Mouse (Mus musculus): ENCODE measurements around the gene Mgst1. TPM values are rescaled to one million over a fixed set of nuclear protein-coding genes. Genes with fewer than 3 reads are reported as not detected.
A peak's percentile ranks its signal among the peaks of the same experiment; 100 is the strongest.

Mgst1 gene
- total RNA-seq (2014; rRNA removed), result 23.9 and 27.3 TPM in 2 replicates
- polyA plus RNA-seq (2015; fragmentation: Nextera tagmentation; extraction: Ambion mirVana), result 66.5 and 70.5 TPM in 2 replicates

GRCm38 (mm10) chr6:138139930-138140329 is at the start of gene Mgst1:
Gene Mgst1, plus strand, starts transcription at chr6:138140316.
- no peak for DNase-seq
- no peak for TF ChIP-seq CTCF (IDR thresholded peaks at IDR 0.05; ENCODE audit: low read depth)
- peak within 1 kb of the TSS; percentile 36 for H3K4me3 ChIP-seq (ENCODE audit: low read depth, low read length)
- peak within 1 kb of the TSS; percentile 56 for H3K4me2 ChIP-seq (ENCODE audit: low read depth)
- WGBS, result 1% methylated on average over 5 of the region's 5 CpGs
- no peaks in the 10 kb centered on the region for H3K9me3 ChIP-seq (ENCODE audit: low read length)
- H3K36me3 ChIP-seq (ENCODE audit: insufficient read depth), result no peaks in the 10 kb centered on the region
- ATAC-seq, result no peak
- no peaks in the 10 kb centered on the region for H3K4me1 ChIP-seq (ENCODE audit: insufficient read depth)
- H3K9ac ChIP-seq, result peak within 1 kb of the TSS; percentile 15; the same call in 1 of the 2 replicates
- H3K27ac ChIP-seq (ENCODE audit: low read depth, low read length), result no peak within 1 kb of the TSS
- H3K27me3 ChIP-seq (ENCODE audit: insufficient read depth, low read length), result no peaks in the 10 kb centered on the region

DNA sequence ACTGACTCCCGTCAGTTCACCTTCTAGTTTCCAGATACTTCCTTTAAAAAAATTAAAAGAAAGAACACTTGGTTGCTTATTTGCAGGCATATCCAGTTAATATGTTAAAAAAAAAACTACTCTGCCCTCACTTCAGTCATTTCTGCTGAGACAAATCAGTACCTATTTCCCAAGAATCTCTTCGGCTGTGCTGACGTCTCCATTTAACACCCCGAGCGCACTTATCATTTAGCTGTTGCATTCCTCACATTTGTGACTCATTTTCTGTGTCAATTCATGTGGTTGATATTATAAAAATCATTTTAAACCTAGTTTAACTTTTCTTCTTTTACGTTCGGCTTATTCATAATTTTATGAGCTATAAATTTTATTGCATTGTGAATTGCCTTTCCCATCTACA is 47.7 kb upstream of the Mgst1 start:
- Histone ChIP-seq H3K36me3 (ENCODE audit: insufficient read depth) (no peaks in the 10 kb centered on the region), H3K4me1 (ENCODE audit: insufficient read depth) (no peaks in the 10 kb centered on the region), H3K4me2 (ENCODE audit: low read depth) (no peak overlapping the region), H3K27ac (ENCODE audit: low read depth, low read length) (no peak overlapping the region), H3K9me3 (ENCODE audit: low read length) (no peaks in the 10 kb centered on the region), H3K9ac (no peak overlapping the region), H3K4me3 (ENCODE audit: low read depth, low read length) (no peak overlapping the region), H3K27me3 (ENCODE audit: insufficient read depth, low read length) (no peaks in the 10 kb centered on the region)
- DNase-seq (no peak), ATAC-seq (no peak)
- WGBS, result 87% methylated on average over 7 of the region's 7 CpGs
- no peak for TF ChIP-seq CTCF (IDR thresholded peaks at IDR 0.05; ENCODE audit: low read depth)

DNA sequence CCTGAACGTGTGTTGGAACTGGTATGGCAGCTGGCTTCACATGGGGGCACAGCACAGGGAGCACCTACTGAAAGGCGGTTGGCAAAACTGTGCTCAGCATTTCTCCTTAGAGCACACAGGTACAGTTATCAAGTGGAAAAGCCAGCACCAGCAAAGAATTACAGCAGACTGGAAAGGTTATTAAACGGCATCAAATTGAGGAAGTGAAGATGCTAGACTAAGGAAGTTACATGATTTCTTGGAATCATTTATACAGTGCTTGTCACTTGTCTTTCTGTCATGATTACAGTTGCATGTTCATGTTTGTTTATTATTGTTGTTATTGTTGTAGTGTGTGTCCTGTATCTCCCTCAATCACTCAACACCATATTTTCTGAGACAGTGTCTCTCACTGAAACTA is 45.1 kb upstream of the Mgst1 start:
- DNase-seq (no peak), ATAC-seq (no peak)
- TF ChIP-seq CTCF (IDR thresholded peaks at IDR 0.05; ENCODE audit: low read depth), result no peak
- Histone ChIP-seq H3K9me3 (ENCODE audit: low read length) (no peaks in the 10 kb centered on the region), H3K27me3 (ENCODE audit: insufficient read depth, low read length) (no peaks in the 10 kb centered on the region), H3K4me1 (ENCODE audit: insufficient read depth) (no peaks in the 10 kb centered on the region), H3K4me2 (ENCODE audit: low read depth) (no peak overlapping the region), H3K27ac (ENCODE audit: low read depth, low read length) (no peak overlapping the region), H3K9ac (no peak overlapping the region), H3K36me3 (ENCODE audit: insufficient read depth) (no peaks in the 10 kb centered on the region), H3K4me3 (ENCODE audit: low read depth, low read length) (no peak overlapping the region)
- 91% methylated on average over 3 of the region's 3 CpGs for WGBS

DNA sequence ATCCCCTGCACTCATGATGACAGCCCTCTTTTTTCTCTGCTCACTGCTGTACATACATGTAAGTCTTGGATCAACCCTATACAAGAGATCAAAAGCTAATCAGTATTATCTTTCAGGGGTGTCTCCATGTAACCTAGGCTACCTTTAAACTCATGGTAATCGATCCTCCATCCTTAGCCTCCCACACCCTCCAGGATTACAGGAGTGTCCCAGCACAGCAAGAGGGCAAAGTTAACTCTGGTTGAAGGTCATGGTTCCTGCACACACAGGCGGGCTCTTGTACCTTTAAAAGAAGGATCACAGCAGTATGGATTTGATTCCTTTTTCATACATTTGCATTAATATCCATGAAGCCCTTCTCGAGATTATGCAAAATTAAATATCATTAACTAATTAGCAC is 40.5 kb upstream of the Mgst1 start:
- Histone ChIP-seq H3K27ac (ENCODE audit: low read depth, low read length) (no peak overlapping the region), H3K9me3 (ENCODE audit: low read length) (no peaks in the 10 kb centered on the region), H3K27me3 (ENCODE audit: insufficient read depth, low read length) (no peaks in the 10 kb centered on the region), H3K4me1 (ENCODE audit: insufficient read depth) (no peaks in the 10 kb centered on the region), H3K4me2 (ENCODE audit: low read depth) (no peak overlapping the region), H3K36me3 (ENCODE audit: insufficient read depth) (no peaks in the 10 kb centered on the region), H3K9ac (no peak overlapping the region), H3K4me3 (ENCODE audit: low read depth, low read length) (no peak overlapping the region)
- TF ChIP-seq CTCF (IDR thresholded peaks at IDR 0.05; ENCODE audit: low read depth), result no peak
- ATAC-seq (no peak), DNase-seq (no peak)
- WGBS, result 67% methylated on average over 3 of the region's 3 CpGs

- no peak for TF ChIP-seq CTCF (IDR thresholded peaks at IDR 0.05; ENCODE audit: low read depth)
- Histone ChIP-seq H3K27me3 (ENCODE audit: insufficient read depth, low read length) (no peaks in the 10 kb centered on the region), H3K9me3 (ENCODE audit: low read length) (no peaks in the 10 kb centered on the region), H3K9ac (no peak overlapping the region), H3K4me3 (ENCODE audit: low read depth, low read length) (no peak overlapping the region), H3K27ac (ENCODE audit: low read depth, low read length) (no peak overlapping the region), H3K4me1 (ENCODE audit: insufficient read depth) (no peaks in the 10 kb centered on the region), H3K4me2 (ENCODE audit: low read depth) (no peak overlapping the region), H3K36me3 (ENCODE audit: insufficient read depth) (no peaks in the 10 kb centered on the region)
- ATAC-seq (no peak), DNase-seq (no peak)
- WGBS, result 91% methylated on average over 4 of the region's 4 CpGs
Measured at GRCm38 (mm10) chr6:138101843-138102242, 38.3 kb upstream of the Mgst1 start.

- Histone ChIP-seq H3K4me1 (ENCODE audit: insufficient read depth) (no peaks in the 10 kb centered on the region), H3K9ac (no peak overlapping the region), H3K4me2 (ENCODE audit: low read depth) (no peak overlapping the region), H3K9me3 (ENCODE audit: low read length) (no peaks in the 10 kb centered on the region), H3K27ac (ENCODE audit: low read depth, low read length) (no peak overlapping the region), H3K27me3 (ENCODE audit: insufficient read depth, low read length) (no peaks in the 10 kb centered on the region), H3K36me3 (ENCODE audit: insufficient read depth) (no peaks in the 10 kb centered on the region), H3K4me3 (ENCODE audit: low read depth, low read length) (no peak overlapping the region)
- no peak for DNase-seq
- 93% methylated on average over 7 of the region's 7 CpGs for WGBS
- TF ChIP-seq CTCF (IDR thresholded peaks at IDR 0.05; ENCODE audit: low read depth), result no peak
- ATAC-seq, result no peak
Measured at GRCm38 (mm10) chr6:138102940-138103339, 37.2 kb upstream of the Mgst1 start.

GRCm38 (mm10) chr6:138104559-138104958 is 35.6 kb upstream of the Mgst1 start:
- Histone ChIP-seq H3K4me3 (ENCODE audit: low read depth, low read length) (no peak overlapping the region), H3K27me3 (ENCODE audit: insufficient read depth, low read length) (no peaks in the 10 kb centered on the region), H3K27ac (ENCODE audit: low read depth, low read length) (no peak overlapping the region), H3K4me1 (ENCODE audit: insufficient read depth) (no peaks in the 10 kb centered on the region), H3K36me3 (ENCODE audit: insufficient read depth) (no peaks in the 10 kb centered on the region), H3K4me2 (ENCODE audit: low read depth) (no peak overlapping the region), H3K9me3 (ENCODE audit: low read length) (no peaks in the 10 kb centered on the region), H3K9ac (no peak overlapping the region)
- ATAC-seq (no peak), DNase-seq (no peak)
- TF ChIP-seq CTCF (IDR thresholded peaks at IDR 0.05; ENCODE audit: low read depth), result no peak

- H3K4me3 ChIP-seq (ENCODE audit: low read depth, low read length), result no peak overlapping the region
- 73% methylated on average over 3 of the region's 3 CpGs for WGBS
- no peaks in the 10 kb centered on the region for H3K36me3 ChIP-seq (ENCODE audit: insufficient read depth)
- no peak for DNase-seq
- ATAC-seq, result no peak
- no peak overlapping the region for H3K4me2 ChIP-seq (ENCODE audit: low read depth)
- H3K9me3 ChIP-seq (ENCODE audit: low read length), result no peaks in the 10 kb centered on the region
- no peak overlapping the region for H3K27ac ChIP-seq (ENCODE audit: low read depth, low read length)
- no peaks in the 10 kb centered on the region for H3K4me1 ChIP-seq (ENCODE audit: insufficient read depth)
- H3K9ac ChIP-seq, result no peak overlapping the region
- TF ChIP-seq CTCF (IDR thresholded peaks at IDR 0.05; ENCODE audit: low read depth), result no peak
- no peaks in the 10 kb centered on the region for H3K27me3 ChIP-seq (ENCODE audit: insufficient read depth, low read length)
Measured at GRCm38 (mm10) chr6:138117496-138117895, 22.6 kb upstream of the Mgst1 start.
